Mouse (Mus musculus) ES-E14 (cell line): ENCODE results near the gene Prmt8.

Experiments
- HCFC1 ChIP-seq: IDR thresholded peaks from 2 replicates; pipeline ENCODE4 v1.6.1; 2012; ENCODE audit warnings: low read length, inconsistent platforms, borderline replicate concordance; ENCODE audit not compliant: insufficient read depth
- MAFK ChIP-seq: IDR thresholded peaks from 2 replicates; pipeline ENCODE4 v1.6.1; 2014; ENCODE audit warnings: mild to moderate bottlenecking, low read depth, low read length, inconsistent platforms; ENCODE audit not compliant: insufficient read depth
- ZC3H11A ChIP-seq: IDR thresholded peaks from 2 replicates; pipeline ENCODE4 v1.6.1; 2012; ENCODE audit warnings: low read depth, mild to moderate bottlenecking, inconsistent platforms, low read length, borderline replicate concordance

DNA sequence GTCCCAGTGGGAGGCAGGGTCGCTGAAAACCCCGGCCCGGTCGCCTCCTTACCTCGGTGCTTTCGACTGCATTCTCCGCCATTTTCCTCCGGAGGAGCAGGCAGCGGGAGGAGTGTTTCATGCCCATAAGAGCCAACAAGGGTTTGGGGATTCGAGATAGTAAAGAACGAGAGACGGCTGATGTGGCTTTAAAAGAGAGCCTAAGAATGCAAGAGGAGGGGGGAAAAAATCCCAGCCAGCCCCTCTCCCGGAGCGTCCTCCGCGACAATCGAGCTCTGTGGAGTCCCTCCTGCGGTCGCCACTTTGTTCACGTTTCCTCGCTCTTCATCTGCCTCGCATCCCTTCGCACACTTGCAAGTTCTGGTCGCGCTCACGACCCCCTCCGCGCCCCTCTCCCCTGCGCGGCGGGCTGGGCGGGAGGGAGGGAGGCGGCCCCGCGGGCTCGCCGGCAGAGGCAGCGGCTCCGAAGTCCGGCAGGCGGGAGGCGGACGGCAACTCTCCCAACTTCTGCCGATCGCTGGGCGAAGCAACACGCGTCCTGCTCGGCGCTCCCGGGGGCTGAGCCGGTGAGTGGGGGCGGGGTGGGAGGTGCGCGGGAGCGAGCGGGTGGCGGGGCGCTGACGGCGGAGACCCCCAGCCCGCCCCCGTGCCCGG, 524 bp downstream of the Prmt8 start:
- TF ChIP-seq HCFC1 (no peak), MAFK (no peak), ZC3H11A (no peak)
